In genomic region chr1:166804333-166804732, GRCm38 (mm10) we compare ENCODE assay signal across 15 mouse cellular contexts.
"Had no signal": no experiment of that assay in that cellular context is flagged by ENCODE, and none has a peak within 500 bp of the region (broad histone marks: within the 10 kb centered on the region; RNA-seq: fewer than 3 reads in every experiment).

No protein-coding gene starts in this region.

- H3K27ac ChIP-seq: neural tube, embryonic 13.5 days; neural tube, embryonic 15.5 days; stomach, embryonic 15.5 days; stomach, postnatal 0 days had no signal

- H3K9me3 ChIP-seq: neural tube, embryonic 13.5 days; neural tube, embryonic 15.5 days; stomach, embryonic 15.5 days had no signal

- H3K9ac ChIP-seq: neural tube, embryonic 13.5 days; neural tube, embryonic 15.5 days; stomach, embryonic 15.5 days had no signal

- H3K4me3 ChIP-seq: neural tube, embryonic 13.5 days; neural tube, embryonic 15.5 days; stomach, embryonic 15.5 days had no signal

- H3K27me3 ChIP-seq: neural tube, embryonic 13.5 days; neural tube, embryonic 15.5 days; stomach, embryonic 15.5 days had no signal

- H3K4me1 ChIP-seq: stomach, embryonic 15.5 days had no signal

- DNase-seq: right cerebral cortex, adult 18-20 months; right cerebral cortex, postnatal 14 days; right cerebral cortex, postnatal 25 days; right cerebral cortex, postnatal 4 days; spleen, adult 18-20 months; thymus, adult 18-20 months; thymus, adult 2 months; thymus, postnatal 14 days; thymus, postnatal 25 days; thymus, postnatal 36 days; thymus, postnatal 4 days had no signal

- H3K36me3 ChIP-seq: neural tube, embryonic 13.5 days; neural tube, embryonic 15.5 days; stomach, embryonic 15.5 days had no signal
